Mouse (Mus musculus): ENCODE data around the gene Tubg1.
"Not testable (repeated sequence)": the region's sequence is repeated elsewhere in the genome, so short reads cannot be mapped to it uniquely, and the experiment has no call there.

Gene Tubg1

DNA sequence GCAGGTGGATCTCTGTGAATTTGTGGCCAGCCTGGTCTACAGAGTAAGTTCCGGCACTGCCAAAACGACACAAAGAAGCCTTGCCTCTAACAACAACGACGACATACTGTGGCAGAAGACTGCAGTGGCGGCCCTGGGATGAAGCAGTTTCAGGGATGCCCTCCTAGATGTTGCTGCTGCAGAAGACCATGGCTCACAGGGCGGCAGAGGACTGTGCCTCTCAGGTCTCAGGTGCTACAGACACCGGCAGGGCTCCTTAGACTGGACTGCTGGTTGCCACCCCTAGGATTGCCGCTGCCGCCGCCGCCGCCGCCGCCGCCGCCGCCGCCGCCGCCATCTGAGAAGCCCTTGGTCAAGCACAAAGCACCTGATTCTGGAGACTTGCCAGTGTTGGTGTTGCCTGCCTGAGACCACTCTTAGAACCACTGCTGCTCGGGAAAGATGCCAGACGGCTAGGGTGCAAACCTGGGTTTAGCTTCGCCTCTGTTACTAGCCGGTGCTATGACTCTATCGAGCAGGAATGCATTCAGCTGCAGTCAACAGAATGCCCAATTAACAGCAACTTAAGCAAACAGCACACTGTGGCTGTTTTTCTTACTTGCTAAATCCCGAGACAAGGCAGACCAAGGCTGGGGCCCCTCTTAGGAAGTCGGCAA is 20.6 kb downstream of the Tubg1 start:
- DNase-seq (ENCODE audit: low spot score in 2 of 2): no peak

DNA sequence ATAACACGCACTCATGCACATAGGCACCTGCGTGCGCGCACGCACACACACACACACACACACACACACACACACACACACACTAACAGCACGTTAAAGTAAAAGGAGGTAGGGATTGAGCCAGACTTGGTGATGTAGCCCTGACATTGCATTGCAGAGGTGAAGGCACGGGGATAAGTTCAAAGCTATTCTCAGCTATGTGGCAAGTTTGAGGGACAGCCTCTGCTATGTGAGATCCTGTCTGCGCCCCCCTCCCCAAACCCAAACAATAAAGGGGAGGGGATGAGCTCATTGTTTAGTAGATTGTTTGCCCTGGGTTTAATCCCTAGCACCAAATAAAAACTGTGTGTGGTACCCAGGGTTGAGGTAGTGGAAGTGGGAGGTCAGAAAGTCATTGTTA is 21.4 kb downstream of the Tubg1 start:
- DNase-seq (ENCODE audit: low spot score in 2 of 2): no peak

DNA sequence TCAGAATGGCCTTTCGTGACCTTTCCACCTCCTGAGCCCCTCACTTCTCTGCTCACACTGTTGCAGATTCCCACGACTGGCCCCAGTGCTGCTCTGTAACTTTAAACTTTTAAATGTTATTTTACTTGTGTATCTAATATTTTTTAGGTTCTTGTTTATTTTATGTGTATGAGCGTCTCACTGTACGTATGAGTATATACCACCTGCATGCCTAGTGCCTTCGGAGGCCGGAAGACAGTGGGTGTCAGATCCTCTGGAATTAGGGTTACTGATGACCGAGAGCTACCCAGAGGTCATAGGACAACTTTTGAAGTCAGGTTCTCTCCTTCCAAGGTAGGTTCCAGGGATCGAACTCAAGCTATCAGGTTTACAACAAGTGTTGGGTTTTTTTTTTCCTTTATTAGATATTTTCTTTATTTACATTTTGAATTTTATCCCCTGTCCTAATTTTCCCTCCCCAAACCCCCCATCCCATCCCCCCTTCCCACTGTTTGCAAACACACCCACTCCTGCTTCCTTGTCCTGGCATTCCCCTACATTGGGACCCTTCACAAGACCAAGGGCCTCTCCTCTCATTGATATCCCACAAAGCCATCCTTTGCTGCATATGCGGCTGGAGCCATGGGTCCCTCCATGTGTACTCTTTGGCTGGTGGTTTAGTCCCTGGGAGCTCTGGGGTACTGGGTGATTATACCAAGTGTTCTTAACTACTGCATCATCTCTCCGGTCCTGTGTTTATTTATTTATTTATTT is 22.7 kb downstream of the Tubg1 start:
- DNase-seq (ENCODE audit: low spot score in 2 of 2): no peak

DNA sequence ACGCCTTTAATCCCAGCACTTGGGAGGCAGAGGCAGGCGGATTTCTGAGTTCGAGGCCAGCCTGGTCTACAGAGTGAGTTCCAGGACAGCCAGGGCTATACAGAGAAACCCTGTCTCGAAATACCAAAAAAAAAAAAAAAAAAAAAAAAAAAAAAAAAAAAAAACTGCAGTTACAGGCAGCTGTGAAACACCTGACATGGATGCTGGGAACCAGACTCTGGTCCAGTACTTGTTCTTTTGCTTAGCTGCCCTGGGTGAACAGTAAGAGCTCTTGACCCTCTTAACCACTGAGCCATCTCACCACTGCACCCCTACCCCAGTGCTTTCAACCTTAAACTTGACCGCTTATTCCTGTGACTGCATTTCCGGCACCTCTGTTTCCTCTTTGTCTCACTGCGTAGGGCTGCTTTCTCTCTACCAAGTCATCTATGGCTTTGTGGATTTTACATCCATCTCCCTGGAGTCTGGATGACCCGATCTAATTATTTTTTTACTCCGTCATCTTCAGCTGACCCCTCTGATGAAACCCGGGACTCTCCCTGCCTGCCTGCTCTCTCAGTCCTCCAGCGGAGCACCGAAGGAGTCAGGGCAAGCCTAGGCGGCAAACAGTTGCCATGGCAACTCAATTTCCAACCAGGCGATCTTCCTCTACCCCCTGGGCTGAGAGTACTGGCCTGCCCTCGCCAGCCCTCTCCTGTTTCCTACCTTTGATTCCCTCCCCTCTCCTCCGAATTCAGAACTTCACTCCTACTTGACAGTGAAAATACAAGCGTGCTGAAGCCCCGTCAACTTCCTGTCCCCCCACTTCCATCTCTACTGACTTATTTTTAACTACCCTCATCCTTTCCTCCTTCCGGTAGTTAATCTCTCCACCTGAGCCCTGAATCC is 23.8 kb downstream of the Tubg1 start:
- DNase-seq (ENCODE audit: low spot score in 2 of 2): peak in 1 of 2 experiments; percentile 40

DNA sequence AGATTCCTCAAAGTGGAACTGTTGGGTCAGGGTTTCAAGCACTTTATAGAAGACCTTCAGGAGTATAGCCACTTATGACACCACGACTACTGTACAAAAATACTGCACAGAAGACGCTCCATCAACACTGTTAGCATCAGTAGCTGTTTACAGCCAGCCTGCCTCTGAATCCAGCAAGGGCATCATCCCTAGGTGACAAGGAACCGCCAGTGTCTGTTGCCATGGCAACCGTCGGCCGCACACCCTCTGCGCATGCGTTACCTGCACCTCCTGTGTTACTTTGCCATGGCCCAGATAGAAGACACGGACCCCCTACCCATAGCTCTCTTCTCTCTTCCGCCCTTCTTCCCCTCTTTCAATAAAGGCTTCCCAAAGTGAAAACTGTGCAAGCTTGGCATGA is 26.6 kb downstream of the Tubg1 start:
- no peak for DNase-seq (ENCODE audit: low spot score in 2 of 2)

DNA sequence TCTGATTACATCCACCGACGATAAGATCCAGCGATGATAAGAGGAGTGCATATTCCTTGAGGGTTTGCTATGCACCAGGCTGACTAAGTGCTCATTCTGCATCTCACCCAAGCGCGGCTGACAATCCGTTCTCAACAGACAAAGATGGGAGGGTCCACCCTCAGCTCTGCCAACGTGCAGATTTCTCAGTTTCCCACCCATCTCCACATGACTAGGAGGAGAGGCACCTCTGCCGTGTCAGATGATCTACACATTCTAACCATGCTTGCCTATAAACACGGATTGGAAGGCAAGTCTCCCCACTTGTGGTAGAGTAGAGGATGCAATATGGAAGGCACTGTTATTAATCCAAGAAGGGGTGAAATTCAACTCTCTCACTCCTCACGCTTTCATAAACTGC is 29.0 kb downstream of the Tubg1 start:
- DNase-seq (ENCODE audit: low spot score in 2 of 2): no peak

DNA sequence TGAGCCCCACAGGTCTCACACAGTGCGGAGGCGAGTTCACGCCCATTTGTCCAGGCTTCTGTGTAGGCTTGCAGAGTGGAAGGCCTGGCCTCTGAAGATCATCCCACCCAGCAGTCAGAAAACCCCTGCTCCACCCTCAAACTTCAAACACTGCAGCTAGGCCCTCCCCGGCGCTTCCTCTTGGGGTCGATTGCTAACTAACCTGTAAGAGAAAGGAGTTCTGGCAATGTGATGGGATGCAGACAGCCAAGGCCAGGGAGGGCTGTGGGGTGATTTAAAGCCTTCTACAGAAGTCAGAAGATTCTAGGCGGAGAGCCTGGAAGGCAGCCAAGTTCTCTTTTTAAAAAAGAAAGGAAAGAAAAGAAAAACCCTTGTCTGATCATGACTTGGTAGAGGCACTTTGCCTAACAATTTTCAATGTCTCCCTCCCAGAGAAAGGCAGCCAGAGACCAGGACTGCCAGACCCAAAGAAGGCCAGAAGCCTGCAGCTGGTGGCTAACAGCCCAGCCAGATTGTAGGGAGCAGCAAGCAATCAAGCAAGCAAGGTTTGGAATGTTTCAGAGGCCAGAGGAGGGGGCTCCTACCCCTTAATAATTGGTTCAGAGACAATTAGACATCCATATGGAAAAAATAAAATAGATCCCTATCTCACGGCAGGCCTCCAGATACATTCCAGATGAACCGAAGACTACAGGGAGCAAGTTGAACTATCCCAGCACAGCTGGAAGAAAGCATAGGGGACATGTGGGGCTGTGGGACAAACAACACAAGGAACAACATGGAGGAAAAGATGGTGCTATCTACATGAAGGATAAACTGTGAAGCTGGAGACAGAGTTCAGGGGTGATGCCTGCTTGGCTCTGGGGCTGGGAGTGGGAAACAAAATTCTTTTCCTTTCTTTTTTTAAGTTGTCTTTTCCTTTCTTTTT is 29.7 kb downstream of the Tubg1 start:
- no peak for DNase-seq (ENCODE audit: low spot score in 2 of 2)

DNA sequence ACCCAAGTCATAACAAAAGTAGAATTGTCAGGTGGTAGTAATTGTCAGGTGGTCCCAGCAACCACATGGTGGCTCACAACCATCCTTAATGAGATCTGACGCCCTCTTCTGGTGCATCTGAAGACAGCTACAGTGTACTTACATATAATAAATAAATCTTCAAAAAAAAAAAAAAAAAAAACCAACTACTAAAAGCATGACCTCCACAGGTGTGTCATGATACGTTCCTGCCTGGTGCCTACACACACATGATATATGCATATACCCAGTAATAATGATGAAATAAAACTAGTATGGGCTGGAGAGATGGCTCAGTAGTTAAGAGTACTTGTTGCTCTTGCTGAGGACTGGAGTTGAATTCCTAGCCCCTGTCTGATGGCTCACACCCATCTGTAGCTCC is 31.3 kb downstream of the Tubg1 start:
- no peak for DNase-seq (ENCODE audit: low spot score in 2 of 2)

DNA sequence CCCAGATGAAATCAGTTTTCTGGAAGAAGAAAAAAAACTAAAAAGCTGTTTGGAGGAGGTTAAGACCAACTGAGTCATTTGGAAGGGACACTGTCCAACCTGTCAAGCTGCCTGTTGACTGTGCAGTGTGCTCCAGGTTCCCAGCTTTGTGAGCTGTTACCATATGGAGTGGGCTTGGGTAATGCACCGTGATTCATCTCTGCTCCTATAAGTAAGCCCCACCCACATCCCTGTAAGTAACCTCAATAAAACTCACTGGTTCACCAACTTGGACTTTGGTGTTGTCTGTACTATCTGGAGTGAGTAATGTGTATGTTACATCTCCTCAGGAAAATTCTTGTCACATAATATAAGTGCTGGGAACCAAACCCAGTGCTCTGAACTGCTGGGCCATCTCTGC is 33.1 kb downstream of the Tubg1 start:
- no peak for DNase-seq (ENCODE audit: low spot score in 2 of 2)

DNA sequence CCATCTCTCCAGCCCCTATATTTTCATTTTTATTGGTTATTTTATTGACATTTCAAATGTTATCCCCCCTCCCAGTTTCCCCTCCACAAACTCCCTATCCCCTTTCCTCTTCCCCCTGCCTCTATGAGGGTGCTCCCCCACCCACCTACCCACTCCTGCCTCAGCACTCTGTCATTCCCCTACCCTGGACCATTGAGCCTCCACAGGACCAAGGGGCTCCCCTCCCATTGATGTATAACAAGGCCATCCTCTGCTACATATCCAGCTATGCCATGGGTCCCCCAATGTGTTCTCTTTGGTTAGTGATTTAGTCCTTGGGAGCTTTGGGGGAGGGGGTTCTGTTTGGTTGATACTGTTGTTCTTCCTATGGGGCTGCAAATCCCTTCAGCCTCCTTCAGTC is 34.9 kb downstream of the Tubg1 start:
- no peak for DNase-seq (ENCODE audit: low spot score in 2 of 2)

DNA sequence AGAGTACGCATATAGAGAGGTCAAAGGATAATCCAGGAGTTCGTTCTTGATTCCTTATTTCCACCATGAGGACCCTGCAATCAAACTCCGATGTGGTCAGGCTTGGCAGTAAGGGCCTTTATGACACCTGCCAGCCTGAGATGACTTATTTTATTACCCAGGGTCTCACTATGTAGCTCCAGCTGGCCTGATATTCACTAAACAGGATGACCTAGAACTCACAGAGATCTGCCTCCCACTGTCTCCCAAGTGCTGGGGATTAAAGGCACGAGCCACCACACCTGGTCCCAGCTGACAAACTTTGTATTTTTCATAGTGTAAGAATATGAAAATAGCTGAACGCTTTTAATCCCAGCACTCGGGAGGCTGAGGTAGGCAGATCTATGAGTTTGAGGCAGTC is 35.4 kb downstream of the Tubg1 start:
- no peak for DNase-seq (ENCODE audit: low spot score in 2 of 2)

DNA sequence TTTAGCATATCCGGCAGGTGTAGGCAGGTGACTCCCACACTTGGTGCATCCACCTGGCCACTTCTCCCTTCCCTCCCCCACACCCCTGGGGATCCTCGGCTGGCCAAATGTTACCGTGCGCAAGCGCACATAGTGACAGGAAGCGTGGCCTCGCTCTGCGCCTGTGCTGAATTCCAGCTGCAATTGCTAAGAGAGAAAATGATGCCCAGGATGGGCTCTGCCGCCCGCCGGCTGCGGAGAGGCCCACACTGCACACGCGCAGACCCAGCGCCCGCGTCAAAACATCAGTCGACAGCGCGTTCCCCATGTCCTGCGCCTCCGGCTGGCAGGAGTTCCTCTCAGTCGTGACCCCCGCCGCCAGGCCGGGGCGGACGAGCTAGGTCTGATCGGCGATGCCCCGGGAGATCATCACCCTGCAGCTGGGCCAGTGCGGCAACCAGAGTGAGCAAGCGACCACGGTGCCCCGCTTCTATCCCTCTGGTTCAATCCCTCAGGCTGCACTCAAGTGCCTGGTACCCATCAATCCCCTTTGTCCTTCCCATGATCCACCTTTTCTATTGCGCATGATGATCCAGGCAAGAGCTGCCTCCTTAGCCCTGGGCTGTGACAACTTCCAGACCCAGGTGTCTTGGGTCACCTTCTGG is 36.1 kb downstream of the Tubg1 start, which contains the start of gene Tubg2:
Gene Tubg2, plus strand, starts transcription at position 180 of the 644 bp plus-strand sequence.
- DNase-seq (ENCODE audit: low spot score in 2 of 2): peak in 1 of 2 experiments; percentile 63

DNA sequence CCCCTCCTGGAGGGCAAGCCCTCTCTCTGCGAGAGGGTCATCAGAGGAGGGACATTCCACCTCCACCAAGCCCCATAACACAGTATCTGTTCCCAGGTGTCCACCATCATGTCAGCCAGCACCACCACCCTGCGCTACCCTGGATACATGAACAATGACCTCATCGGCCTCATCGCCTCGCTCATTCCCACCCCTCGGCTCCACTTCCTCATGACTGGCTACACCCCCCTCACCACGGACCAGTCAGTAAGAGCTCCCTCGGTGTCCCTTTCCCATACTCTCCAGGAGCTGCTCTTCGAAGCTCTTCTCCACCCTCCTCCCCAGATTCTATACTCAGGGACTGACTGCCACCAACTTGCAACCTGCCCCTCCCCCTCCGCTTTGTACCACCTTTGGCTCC is 40.4 kb downstream of the Tubg1 start:
- DNase-seq (ENCODE audit: low spot score in 2 of 2): not testable (repeated sequence)

DNA sequence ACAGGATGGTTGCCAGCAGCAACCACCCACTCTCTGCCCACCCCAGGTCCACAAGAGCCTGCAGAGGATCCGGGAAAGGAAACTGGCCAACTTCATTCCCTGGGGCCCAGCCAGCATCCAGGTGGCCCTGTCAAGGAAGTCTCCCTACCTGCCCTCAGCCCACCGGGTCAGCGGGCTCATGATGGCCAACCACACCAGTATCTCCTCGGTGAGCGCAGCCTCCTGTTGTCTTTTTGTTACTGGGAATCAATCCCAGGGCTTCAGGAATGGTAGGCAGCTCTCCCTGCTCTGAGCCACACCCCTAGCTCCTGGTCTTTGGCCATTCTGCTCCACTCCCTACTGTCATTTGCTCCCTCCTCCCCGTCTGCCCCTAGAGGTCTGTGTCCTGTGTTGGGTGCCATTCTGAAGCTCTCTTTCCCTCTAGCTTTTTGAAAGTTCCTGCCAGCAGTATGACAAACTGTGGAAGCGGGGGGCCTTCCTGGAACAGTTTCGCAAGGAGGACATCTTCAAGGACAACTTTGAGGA is 41.3 kb downstream of the Tubg1 start:
- not testable (repeated sequence) for DNase-seq (ENCODE audit: low spot score in 2 of 2)

DNA sequence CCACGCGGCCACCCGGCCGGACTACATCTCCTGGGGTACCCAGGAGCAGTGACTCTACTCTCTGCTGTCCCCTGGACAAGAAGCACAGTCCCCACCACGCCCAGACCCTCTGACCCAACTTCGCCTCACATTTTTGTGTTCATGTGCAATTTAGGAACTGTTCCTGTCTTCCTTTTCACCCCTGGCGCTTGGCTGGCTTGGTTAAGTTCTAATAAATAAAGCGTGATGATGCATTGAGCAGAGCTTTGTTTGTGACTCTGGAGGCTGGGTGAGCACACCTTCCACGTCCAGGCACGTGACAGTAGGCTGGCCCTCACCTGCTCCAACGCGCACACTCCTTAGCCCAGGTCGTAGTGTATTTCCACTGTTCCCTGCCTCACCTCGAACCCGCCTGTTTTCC is 41.8 kb downstream of the Tubg1 start:
- no peak for DNase-seq (ENCODE audit: low spot score in 2 of 2)

DNA sequence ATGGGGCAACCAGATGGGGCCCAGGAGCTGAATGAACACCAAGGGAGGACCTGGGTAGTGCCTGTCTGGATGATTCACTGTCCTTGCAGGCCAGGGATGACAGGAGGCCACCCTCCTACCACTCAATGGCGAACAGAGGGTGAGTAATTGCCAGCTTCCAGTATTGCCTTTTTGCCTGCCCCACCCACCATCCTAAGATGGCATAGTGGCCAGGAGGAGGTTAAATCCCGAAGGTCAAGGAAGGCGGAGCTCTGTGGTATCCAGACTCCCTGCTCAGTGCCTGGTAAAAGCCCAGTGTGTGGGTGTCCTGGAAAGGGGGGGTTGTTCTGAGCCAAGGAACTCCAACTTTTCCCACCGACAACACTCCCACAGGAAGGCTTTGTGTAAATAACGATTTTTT is 42.6 kb downstream of the Tubg1 start:
- DNase-seq (ENCODE audit: low spot score in 2 of 2): no peak

DNA sequence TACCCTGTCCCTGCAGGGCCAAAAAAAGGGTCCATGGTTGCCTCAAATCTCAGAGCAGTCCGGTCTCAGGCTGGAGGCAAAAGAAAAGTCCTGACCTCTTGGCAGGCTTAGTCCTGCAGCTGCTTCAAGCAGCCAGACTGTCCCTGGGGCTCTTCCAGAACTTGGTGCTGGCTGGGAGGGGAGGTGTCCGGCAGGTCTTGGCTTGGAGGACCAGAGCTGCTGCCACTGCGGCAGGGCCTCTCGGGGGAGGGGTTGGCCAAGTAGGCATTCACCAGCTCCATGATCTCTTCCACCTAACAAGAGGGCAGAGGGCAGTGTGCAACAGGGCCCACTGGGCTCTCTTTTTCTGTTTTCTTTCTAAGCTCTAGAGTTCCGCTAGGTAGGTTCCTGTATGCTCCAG is 43.0 kb downstream of the Tubg1 start:
- DNase-seq (ENCODE audit: low spot score in 2 of 2): no peak

DNA sequence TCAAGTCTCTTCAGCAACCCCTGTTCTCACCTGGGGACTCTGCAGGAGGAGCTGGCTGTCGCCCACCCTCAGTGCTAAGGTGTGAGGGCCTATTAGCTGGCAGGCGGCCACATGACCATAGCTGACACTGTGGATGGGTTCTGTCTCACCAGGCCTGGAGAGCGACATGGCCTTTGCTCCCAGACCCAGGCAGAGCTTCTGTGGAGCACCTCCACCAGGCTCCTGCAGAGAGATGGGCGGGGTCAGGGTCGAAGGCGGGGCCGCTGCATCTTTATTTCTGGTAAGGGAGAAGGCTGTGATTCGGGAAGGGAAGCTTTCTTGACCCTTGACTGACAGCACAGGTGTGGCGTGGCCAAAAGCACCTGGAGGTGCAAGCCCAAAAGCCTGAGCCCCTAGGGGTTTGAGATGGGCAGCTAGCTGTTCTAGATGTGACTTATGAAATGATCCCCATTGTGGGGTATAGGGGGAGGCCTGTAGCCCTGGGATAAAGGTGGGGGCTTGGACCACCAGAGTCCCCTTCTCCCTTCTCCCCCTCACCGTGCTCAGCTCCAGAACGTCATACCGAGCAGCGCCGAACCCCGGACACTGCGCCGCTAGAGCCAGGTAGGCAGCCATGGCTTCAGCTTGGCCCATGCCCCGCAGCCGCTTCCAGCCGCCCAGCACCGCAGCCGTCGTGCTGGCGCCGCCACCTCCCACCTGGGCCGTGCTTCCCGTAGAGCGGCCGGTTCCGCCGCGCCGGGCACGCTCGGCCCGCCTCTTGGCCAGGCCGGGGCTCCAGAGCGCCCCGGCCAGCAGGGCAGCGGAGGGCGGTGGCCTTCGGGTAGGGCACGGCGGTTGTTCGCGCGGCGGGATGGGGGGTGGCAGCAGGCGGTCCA is 44.0 kb downstream of the Tubg1 start:
- DNase-seq (ENCODE audit: low spot score in 2 of 2): no peak

DNA sequence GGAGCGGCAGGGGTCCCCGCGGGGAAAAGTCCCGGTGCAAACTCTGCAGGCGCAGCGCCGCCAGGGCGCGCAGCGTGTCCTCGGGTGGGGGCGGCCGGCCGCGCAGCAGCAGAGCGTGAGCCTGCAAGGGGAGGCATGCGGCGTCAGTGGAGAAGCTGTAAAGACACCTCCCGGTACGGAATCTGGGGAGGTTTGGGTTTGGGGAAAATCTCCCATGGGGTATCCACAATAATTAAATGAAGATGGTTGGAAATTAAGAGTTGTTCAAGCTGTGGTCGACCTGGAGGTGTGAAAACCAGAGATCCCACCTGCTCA is 44.6 kb downstream of the Tubg1 start:
- DNase-seq (ENCODE audit: low spot score in 2 of 2): no peak
